Mouse (Mus musculus): ENCODE results near the gene Adcy9. TPM values are rescaled to one million over a fixed set of nuclear protein-coding genes. Genes with fewer than 3 reads are reported as not detected.
A peak's percentile ranks its signal among the peaks of the same experiment; 100 is the strongest.

Adcy9 gene
- total RNA-seq, 1 experiment from 2014 or later: 11.6 TPM

GRCm38 (mm10) chr16:4337269-4337668 is 83.0 kb downstream of the Adcy9 start:
- no peak for ATAC-seq (replicated peaks; ENCODE audit: low read depth, poor library complexity, severe bottlenecking)

- ATAC-seq (replicated peaks; ENCODE audit: low read depth, poor library complexity, severe bottlenecking): no peak; the same call in 1 of the 2 replicates
These were observed 86.5 kb downstream of the Adcy9 start for GRCm38 (mm10) chr16:4333788-4334187.

- no peak for ATAC-seq (replicated peaks; ENCODE audit: low read depth, poor library complexity, severe bottlenecking)
These were observed 86.9 kb downstream of the Adcy9 start for GRCm38 (mm10) chr16:4333371-4333770.

GRCm38 (mm10) chr16:4327081-4327480 is 93.2 kb downstream of the Adcy9 start:
- ATAC-seq (replicated peaks; ENCODE audit: low read depth, poor library complexity, severe bottlenecking): no peak

GRCm38 (mm10) chr16:4325801-4326200 is 94.5 kb downstream of the Adcy9 start:
- ATAC-seq (replicated peaks; ENCODE audit: low read depth, poor library complexity, severe bottlenecking): no peak

GRCm38 (mm10) chr16:4324967-4325366 is 95.3 kb downstream of the Adcy9 start:
- no peak for ATAC-seq (replicated peaks; ENCODE audit: low read depth, poor library complexity, severe bottlenecking)

- no peak for ATAC-seq (replicated peaks; ENCODE audit: low read depth, poor library complexity, severe bottlenecking)
These were observed 99.4 kb downstream of the Adcy9 start for GRCm38 (mm10) chr16:4320856-4321255.

GRCm38 (mm10) chr16:4318001-4318526 is 102.2 kb downstream of the Adcy9 start:
- no peak for ATAC-seq (replicated peaks; ENCODE audit: low read depth, poor library complexity, severe bottlenecking)

GRCm38 (mm10) chr16:4316094-4316474 is 104.2 kb downstream of the Adcy9 start:
- peak; percentile 97 for ATAC-seq (replicated peaks; ENCODE audit: low read depth, poor library complexity, severe bottlenecking)

GRCm38 (mm10) chr16:4315352-4316093 is 104.8 kb downstream of the Adcy9 start:
- no peak for ATAC-seq (replicated peaks; ENCODE audit: low read depth, poor library complexity, severe bottlenecking)

GRCm38 (mm10) chr16:4314891-4315290 is 105.4 kb downstream of the Adcy9 start:
- no peak for ATAC-seq (replicated peaks; ENCODE audit: low read depth, poor library complexity, severe bottlenecking)

GRCm38 (mm10) chr16:4312018-4312417 is 108.3 kb downstream of the Adcy9 start:
- ATAC-seq (replicated peaks; ENCODE audit: low read depth, poor library complexity, severe bottlenecking): no peak

GRCm38 (mm10) chr16:4311608-4312007 is 108.7 kb downstream of the Adcy9 start:
- no peak for ATAC-seq (replicated peaks; ENCODE audit: low read depth, poor library complexity, severe bottlenecking)

GRCm38 (mm10) chr16:4307795-4308194 is 112.5 kb downstream of the Adcy9 start:
- ATAC-seq (replicated peaks; ENCODE audit: low read depth, poor library complexity, severe bottlenecking): no peak

- no peak; the same call in 1 of the 2 replicates for ATAC-seq (replicated peaks; ENCODE audit: low read depth, poor library complexity, severe bottlenecking)
These were observed 115.9 kb downstream of the Adcy9 start for GRCm38 (mm10) chr16:4304176-4304922.

GRCm38 (mm10) chr16:4303554-4303953 is 116.7 kb downstream of the Adcy9 start:
- ATAC-seq (replicated peaks; ENCODE audit: low read depth, poor library complexity, severe bottlenecking): no peak

GRCm38 (mm10) chr16:4300280-4300679 is 120.0 kb downstream of the Adcy9 start:
- no peak for ATAC-seq (replicated peaks; ENCODE audit: low read depth, poor library complexity, severe bottlenecking)

GRCm38 (mm10) chr16:4293259-4293658 is 127.0 kb downstream of the Adcy9 start:
- no peak for ATAC-seq (replicated peaks; ENCODE audit: low read depth, poor library complexity, severe bottlenecking)

- no peak for ATAC-seq (replicated peaks; ENCODE audit: low read depth, poor library complexity, severe bottlenecking)
These were observed 130.8 kb downstream of the Adcy9 start for GRCm38 (mm10) chr16:4289507-4289906.

GRCm38 (mm10) chr16:4286593-4286992 is 133.7 kb downstream of the Adcy9 start:
- no peak for ATAC-seq (replicated peaks; ENCODE audit: low read depth, poor library complexity, severe bottlenecking)

- ATAC-seq (replicated peaks; ENCODE audit: low read depth, poor library complexity, severe bottlenecking): peak; percentile 77
These were observed 135.0 kb downstream of the Adcy9 start for GRCm38 (mm10) chr16:4285257-4285656.
